Mouse (Mus musculus): Measurements from ENCODE around the gene Trdmt1.
A peak's percentile ranks its signal among the peaks of the same experiment; 100 is the strongest.

The Trdmt1 gene

DNA sequence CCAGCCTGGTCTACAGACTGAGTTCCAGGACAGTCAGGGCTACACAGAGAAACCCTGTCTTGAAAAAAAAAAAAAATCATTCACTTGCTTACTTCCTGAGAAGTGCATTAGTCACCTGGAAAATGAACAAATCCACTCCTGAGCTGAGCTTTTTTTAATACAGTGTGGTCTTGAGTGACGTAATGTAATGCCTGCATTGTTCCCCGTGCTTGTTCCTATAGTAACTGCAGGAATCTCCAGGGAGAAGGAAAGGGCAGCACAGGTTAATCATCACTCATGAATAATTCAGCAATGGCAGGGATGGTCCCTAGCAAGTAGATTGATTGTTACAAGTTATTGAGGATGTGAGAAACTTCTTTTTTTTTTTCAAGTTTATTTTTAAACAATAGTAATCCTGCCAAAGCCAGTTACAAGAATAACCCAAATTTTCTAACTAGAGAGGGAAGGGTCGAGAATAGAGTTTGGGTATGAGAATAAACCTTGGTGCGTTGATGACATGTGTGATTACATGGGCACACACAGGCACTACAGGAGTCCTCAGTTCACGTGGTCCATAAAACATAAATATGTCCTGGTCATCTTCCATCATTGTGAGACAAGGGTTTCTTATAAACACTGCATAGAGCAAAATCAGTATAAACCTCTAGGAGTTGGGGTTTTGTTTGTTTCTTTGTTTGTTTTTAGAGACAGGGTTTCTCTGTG lies 44.0 kb downstream of the Trdmt1 start:
- no peak for DNase-seq (ENCODE audit: low read depth, low spot score)

DNA sequence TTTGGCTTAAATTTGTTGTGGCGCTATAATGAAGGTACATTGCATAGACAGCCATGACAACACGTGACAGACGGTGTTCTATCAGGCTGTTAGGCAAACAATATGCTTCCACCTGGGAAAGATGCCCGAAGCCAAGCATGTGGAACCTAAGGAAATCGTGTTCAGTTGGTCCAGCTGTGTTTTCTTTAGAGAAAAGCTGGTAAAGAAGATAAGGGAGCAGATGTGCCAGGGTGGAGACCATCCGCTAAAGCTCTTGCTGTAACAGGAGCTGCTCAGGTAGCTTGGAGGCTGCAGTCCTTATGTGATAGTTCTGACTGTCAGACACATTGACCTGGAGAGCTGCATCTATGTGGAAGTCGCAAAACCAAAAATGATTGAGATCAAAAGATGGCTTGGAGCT lies 45.3 kb downstream of the Trdmt1 start:
- DNase-seq (ENCODE audit: low read depth, low spot score), result no peak

DNA sequence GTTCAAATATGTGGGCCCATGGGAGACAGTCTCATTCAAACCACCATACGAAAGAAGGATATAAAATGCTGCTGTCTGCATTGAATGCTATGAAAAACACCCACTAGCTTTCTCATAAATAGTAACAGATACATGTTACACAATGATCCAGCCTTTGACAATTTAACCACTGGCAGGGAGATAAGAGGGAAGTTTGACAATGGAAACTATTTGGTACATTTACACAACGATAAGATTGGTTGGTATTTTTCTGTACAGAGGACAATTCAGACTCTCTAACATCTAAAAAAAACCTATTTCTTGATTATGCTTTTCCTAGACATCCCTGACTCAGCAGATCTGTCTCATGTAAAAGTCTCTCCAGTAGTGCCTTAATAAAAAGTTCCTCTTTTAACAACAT lies 48.4 kb downstream of the Trdmt1 start:
- no peak for DNase-seq (ENCODE audit: low read depth, low spot score)

DNA sequence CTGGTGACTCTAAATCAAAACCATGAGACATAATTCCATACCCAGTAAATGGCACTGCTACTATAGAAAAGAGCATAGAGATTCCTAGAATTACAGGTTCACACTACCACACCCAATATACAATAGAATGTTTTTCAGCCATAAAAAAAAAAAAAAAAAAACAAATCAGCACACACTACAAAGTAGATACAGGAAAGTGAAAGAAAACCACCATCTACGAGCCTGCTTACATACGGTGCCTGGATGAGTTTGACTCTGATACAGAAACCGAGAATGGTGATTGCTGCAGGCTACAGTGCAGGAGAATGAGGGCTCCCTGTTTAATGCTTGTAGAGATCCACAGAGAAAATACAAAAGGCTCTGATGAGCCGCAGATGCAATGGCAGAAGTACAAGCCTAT lies 51.5 kb downstream of the Trdmt1 start:
- DNase-seq (ENCODE audit: low read depth, low spot score), result no peak

DNA sequence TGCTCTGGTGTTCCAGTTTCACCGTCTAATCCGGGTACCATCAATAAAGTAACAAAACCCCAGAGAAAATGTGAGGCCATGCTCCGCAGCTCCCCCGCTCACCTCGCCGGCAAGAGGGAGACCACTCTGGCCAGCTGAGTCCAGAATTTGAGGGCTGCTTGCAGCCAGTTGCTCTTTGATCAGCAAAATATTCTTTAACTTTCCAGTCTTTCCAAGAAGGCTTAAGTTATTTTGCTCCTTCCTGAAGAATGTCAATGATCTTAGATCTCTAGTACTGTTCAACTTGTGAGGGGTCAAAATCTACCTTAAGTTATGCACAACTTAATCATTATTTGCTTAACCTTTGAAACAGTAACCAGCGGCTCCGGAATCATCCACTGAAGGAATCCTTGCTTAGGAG lies 52.7 kb downstream of the Trdmt1 start, which contains the start of gene Cubn:
Cubn (minus strand) TSS at position 80 of the 400 bp plus-strand sequence.
- no peak for DNase-seq (ENCODE audit: low read depth, low spot score)

DNA sequence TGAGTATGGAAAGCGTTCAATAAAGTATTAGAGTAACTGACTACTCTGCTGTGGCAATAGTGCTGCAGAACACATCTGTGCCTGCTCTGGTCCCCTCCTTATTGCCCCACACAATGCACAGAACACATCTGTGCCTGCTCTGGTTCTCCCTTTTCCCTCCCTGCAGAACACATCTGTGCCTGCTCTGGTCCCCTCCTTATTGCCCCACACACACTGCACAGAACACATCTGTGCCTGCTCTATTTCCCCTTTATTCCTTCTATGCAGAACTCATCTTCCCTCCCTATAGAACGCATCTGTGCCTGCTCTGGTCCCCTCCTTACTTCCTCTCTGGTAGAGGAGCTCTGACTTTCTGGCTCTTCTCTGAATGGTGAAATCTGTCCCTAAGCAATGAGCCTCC lies 54.0 kb downstream of the Trdmt1 start:
- DNase-seq (ENCODE audit: low read depth, low spot score), result no peak

DNA sequence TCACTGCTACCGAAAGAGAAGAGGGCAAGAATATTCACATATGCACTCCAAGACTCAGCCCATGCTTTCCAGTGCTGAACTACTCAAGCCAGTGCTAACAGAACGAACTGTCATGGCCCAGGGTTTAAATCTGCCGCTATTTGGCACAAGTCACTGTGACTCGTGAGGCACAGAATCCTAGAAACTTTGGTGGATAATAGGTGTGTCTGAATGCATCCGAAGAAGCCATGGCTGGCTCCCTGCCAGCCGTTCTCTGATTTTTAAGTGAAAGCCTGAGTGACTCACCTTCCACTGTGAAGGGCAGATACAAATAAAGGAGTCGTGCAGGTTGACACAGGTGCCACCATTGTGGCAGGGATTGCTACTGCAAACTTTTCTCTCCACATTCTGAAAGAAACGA lies 58.0 kb downstream of the Trdmt1 start:
- peak; percentile 16 for DNase-seq (ENCODE audit: low read depth, low spot score)

DNA sequence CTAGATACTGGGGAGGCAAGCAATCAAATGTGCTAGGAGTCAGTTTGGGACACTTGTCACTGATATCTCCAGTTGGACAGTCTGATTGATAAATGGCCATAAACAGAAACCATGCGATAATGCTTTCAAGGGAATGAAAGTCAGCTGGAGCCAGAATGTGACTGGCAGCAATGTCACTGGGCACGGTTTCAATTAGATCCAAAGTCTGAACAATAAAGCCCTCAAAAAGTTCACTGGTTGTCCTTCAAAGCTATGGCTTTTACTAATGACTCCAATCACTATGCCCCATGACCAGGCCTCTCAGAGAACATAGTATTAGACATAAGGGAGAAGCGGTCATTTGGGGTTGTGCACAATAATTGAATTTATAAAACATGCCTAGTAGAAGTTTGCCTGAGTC lies 59.9 kb downstream of the Trdmt1 start:
- DNase-seq (ENCODE audit: low read depth, low spot score), result no peak

DNA sequence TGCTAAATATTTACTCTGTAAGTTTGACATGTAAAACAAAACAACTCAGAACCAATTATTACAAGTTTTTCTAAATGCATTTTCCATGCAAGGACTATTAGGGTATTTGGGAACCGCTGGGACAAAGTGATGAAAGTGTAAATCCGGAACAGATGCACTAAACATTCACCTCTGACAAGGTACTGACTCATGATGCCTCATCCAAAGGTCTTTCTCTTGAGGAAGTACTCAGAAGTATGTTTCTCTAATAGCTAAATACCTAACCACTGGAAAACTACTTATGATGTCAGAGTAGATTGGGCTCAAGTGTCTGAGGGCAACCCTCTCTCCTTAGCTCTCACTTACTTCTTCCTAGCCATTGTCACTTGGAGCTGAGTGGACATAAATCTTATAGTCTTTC lies 63.7 kb downstream of the Trdmt1 start:
- DNase-seq (ENCODE audit: low read depth, low spot score), result no peak

DNA sequence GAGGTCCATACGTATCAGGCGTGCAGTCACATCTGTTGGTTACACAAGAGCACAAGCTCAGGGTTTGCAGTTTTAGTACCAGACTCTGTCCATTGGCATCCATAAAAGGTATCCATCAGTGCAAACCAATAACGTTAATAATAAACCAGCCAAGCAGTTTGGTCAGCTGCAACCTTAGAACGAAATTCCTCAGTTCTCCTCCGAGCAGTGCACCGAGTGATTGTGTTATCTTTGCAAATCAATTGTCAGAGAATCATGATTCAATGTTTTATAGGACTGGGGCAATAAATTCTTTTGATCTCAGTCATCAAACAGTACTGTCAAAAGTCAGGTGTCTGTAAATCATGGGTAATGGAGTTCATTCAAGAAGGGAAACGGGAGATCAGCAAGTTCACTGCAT lies 65.3 kb downstream of the Trdmt1 start:
- no peak for DNase-seq (ENCODE audit: low read depth, low spot score)

DNA sequence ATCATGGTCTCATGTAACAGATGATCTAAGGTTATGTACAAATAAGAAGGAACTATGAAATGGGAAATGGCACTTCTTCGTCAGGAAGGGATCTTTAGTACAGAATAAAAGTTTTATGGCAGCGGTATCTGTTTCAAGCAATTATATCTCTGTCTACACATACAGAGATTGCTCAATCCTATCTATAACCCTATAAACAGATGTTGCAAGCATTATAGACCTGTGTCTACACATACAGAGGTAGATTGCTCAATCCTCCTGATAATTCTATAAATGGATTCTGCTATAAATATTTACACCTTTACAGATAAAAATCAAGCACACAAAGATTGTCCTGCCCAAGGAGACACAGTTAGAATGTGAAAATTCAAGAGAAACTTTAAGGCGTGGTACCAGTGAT lies 74.4 kb downstream of the Trdmt1 start:
- no peak for DNase-seq (ENCODE audit: low read depth, low spot score)

DNA sequence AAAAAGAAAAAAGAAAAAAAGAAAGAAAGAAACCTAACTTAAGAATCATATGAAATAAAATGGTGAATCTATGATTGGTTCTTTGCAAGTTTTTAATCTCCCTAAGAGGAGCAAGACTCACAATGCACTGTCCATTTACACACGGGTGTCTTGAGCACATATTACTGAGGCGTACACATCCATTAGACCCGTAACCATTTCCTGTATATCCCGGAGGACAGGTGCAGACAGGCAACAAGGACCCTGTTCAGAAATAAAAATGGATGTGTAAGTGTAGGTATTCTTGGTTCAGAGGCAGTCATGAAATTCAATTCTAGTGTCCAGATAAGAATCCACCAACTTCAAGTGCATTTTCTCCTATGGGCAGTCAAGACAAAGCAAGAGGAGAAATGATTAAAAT lies 74.8 kb downstream of the Trdmt1 start:
- no peak for DNase-seq (ENCODE audit: low read depth, low spot score)

DNA sequence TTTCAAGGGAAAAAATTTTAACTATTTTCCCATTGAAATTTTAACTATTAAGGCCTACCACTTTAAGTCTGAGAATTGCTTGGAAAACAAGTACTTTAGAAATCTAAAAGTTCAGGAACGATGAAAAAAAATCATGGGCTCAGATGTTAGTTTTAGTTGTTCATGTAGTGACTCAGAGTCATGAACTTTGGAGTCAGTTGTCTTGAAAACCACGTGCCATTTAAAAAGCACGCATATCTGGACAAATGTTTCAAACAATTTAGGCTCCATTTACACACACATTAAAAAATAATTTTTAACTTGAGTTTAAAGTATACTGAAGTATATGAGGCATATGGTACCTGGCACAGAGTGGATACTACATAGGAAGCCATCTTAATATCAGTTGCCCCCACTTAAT lies 77.8 kb downstream of the Trdmt1 start:
- DNase-seq (ENCODE audit: low read depth, low spot score), result no peak

All from ZHBTc4 (cell line).